Mouse (Mus musculus): Measurements from ENCODE around the gene Crx.

- TF ChIP-seq CTCF (IDR thresholded peaks at IDR 0.05; ENCODE audit: low read depth) (no peak), EP300 (IDR thresholded peaks at IDR 0.05; ENCODE audit: low read depth) (no peak)
Observed at GRCm38 (mm10) chr7:15920645-15921190, 41.0 kb upstream of the Crx start.
